Mouse (Mus musculus): ENCODE results near the gene Tex21. TPM values are rescaled to one million over a fixed set of nuclear protein-coding genes. Genes with fewer than 3 reads are reported as not detected.

The Tex21 gene
- polyA plus RNA-seq, 1 experiment from 2014 or later = not detected

- peaks cover 65% of the 10 kb centered on the region for H3K36me3 ChIP-seq (replicated peaks)
- no peak overlapping the region for H3K4me3 ChIP-seq
- 88% methylated on average over 10 of the region's 10 CpGs for WGBS
- H3K27ac ChIP-seq (replicated peaks) = no peak overlapping the region
- H3K9me3 ChIP-seq = no peaks in the 10 kb centered on the region
- no peaks in the 10 kb centered on the region for H3K27me3 ChIP-seq (replicated peaks; ENCODE audit: low read depth, poor library complexity, severe bottlenecking)
- no peak for DNase-seq (ENCODE audit: low spot score)
- H3K4me1 ChIP-seq = no peaks in the 10 kb centered on the region
Measured at GRCm38 (mm10) chr12:76272610-76273524, 26.3 kb upstream of the Tex21 start.

- H3K27me3 ChIP-seq (replicated peaks; ENCODE audit: low read depth, poor library complexity, severe bottlenecking) = no peaks in the 10 kb centered on the region
- WGBS = 89% methylated on average over 6 of the region's 6 CpGs
- H3K27ac ChIP-seq (replicated peaks) = no peak overlapping the region
- no peak for DNase-seq (ENCODE audit: low spot score)
- H3K9me3 ChIP-seq = no peaks in the 10 kb centered on the region
- H3K4me3 ChIP-seq = no peak overlapping the region
- peaks cover 58% of the 10 kb centered on the region for H3K36me3 ChIP-seq (replicated peaks)
- H3K4me1 ChIP-seq = no peaks in the 10 kb centered on the region
Measured at GRCm38 (mm10) chr12:76271516-76271915, 25.0 kb upstream of the Tex21 start.

DNA sequence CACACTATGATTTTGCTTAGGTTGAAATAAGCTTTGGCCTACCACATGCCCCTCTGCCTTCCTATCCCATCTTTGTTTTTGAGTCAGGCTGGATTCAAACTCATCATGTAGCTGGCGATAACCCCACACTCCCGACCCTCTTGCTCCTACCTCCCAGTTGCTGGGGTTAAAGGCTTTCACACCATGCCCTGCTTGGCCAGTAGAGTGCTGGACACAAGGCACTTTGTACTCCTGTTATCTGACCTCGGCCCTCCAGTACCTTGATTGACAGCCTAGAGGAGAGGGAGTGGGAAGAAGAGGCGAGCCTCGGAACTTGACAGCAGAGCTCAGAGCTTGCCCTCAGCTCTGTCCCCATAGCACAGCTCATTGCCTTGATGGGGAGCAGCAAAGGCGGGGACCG lies 22.6 kb upstream of the Tex21 start:
- no peak for DNase-seq (ENCODE audit: low spot score)
- H3K9me3 ChIP-seq = no peaks in the 10 kb centered on the region
- H3K27me3 ChIP-seq (replicated peaks; ENCODE audit: low read depth, poor library complexity, severe bottlenecking) = no peaks in the 10 kb centered on the region
- H3K27ac ChIP-seq (replicated peaks) = no peak overlapping the region
- no peak overlapping the region for H3K4me3 ChIP-seq
- peaks cover 60% of the 10 kb centered on the region for H3K36me3 ChIP-seq (replicated peaks)
- 65% methylated on average over 7 of the region's 7 CpGs for WGBS
- H3K4me1 ChIP-seq = no peaks in the 10 kb centered on the region

GRCm38 (mm10) chr12:76268686-76269085 lies 22.1 kb upstream of the Tex21 start:
- Histone ChIP-seq H3K36me3 (replicated peaks) (peaks cover 55% of the 10 kb centered on the region), H3K4me1 (peaks cover 3% of the 10 kb centered on the region; the same call in 1 of the 2 replicates), H3K9me3 (no peaks in the 10 kb centered on the region), H3K27me3 (replicated peaks; ENCODE audit: low read depth, poor library complexity, severe bottlenecking) (no peaks in the 10 kb centered on the region), H3K27ac (replicated peaks) (no peak overlapping the region), H3K4me3 (no peak overlapping the region)
- DNase-seq (ENCODE audit: low spot score) = no peak
- 88% methylated on average over 10 of the region's 10 CpGs for WGBS

DNA sequence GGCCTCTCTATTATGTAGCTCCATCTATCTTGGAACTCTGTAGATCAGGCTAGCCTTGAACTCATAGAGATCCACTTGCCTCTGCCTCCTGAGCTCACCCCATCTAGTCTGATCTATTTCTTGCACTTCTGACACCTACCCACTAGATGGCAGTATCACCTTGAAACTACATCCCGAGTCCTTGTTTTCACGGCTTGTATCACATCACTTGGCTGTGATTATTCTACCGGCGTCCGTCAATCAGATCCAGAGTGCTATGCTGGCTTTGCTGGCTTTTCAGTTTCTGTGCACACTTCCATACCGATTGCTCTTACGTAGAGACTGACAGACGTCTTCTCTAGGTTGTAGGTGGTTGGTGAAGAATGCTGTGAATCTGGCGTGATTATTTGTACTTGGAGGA lies 20.3 kb upstream of the Tex21 start:
- Histone ChIP-seq H3K9me3 (no peaks in the 10 kb centered on the region), H3K4me1 (peaks cover 5% of the 10 kb centered on the region; the same call in 1 of the 2 replicates), H3K4me3 (no peak overlapping the region), H3K27me3 (replicated peaks; ENCODE audit: low read depth, poor library complexity, severe bottlenecking) (no peaks in the 10 kb centered on the region), H3K36me3 (replicated peaks) (peaks cover 41% of the 10 kb centered on the region), H3K27ac (replicated peaks) (no peak overlapping the region)
- WGBS = 80% methylated on average over 9 of the region's 9 CpGs
- peak; percentile 17 for DNase-seq (ENCODE audit: low spot score)

DNA sequence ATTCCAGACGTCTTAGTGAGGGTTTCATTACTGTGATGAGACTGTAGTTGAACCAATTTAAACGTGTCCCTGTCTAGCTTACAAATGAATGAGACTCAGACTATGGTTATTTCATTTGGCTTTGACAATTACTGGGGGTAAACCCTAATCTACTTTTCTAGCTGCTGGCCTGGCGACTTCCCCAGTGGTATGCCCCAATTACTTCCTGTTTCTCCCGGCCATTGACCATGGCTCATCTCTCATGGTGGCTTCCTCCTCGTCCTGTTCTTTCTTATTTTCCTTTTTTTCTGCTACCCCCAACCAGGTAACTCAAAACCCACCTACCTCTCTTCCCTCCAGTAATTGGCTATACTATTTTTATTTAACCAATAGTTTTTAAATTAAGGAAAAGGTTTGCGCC lies 18.5 kb upstream of the Tex21 start:
- 75% methylated on average over 6 of the region's 6 CpGs for WGBS
- no peaks in the 10 kb centered on the region for H3K27me3 ChIP-seq (replicated peaks; ENCODE audit: low read depth, poor library complexity, severe bottlenecking)
- peaks cover 27% of the 10 kb centered on the region for H3K36me3 ChIP-seq (replicated peaks)
- no peak overlapping the region for H3K4me3 ChIP-seq
- H3K9me3 ChIP-seq = no peaks in the 10 kb centered on the region
- no peak overlapping the region for H3K27ac ChIP-seq (replicated peaks)
- no peak for DNase-seq (ENCODE audit: low spot score)
- peaks cover 5% of the 10 kb centered on the region; the same call in 1 of the 2 replicates for H3K4me1 ChIP-seq

DNA sequence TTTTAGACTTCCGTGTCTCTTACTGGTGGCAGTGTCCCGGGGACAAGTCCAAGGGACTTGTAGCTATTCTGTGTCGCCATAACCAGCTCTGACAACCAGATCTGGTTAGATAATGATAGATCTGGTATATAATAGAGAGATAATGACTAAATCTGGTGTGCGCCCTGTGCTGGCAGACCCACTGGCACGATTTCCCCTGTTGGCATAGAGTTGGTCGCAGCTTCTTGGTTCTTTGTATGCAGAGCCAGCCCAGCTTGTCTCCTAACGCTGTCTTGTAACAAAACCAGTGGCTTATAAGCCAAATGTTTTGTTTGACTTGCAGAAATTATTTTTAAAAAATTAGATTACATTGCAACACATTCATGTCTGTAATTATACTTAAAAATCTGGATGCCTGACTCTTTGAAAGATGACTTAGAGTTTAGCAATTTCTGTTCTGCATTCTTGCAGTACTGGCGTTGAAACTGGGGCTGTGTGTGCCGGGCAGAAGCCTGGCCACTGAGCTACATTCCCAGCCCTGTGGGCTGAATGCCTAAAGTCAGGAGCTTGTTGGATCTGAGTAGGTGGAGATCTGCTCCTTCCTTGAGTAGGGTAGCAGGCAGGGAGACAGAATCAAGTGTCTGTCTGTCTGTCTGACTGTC lies 17.9 kb upstream of the Tex21 start:
- Histone ChIP-seq H3K27ac (replicated peaks) (no peak overlapping the region), H3K4me3 (no peak overlapping the region), H3K4me1 (peaks cover 5% of the 10 kb centered on the region; the same call in 1 of the 2 replicates), H3K9me3 (no peaks in the 10 kb centered on the region), H3K36me3 (replicated peaks) (peaks cover 27% of the 10 kb centered on the region), H3K27me3 (replicated peaks; ENCODE audit: low read depth, poor library complexity, severe bottlenecking) (no peaks in the 10 kb centered on the region)
- WGBS = 89% methylated on average over 9 of the region's 9 CpGs
- no peak for DNase-seq (ENCODE audit: low spot score)

DNA sequence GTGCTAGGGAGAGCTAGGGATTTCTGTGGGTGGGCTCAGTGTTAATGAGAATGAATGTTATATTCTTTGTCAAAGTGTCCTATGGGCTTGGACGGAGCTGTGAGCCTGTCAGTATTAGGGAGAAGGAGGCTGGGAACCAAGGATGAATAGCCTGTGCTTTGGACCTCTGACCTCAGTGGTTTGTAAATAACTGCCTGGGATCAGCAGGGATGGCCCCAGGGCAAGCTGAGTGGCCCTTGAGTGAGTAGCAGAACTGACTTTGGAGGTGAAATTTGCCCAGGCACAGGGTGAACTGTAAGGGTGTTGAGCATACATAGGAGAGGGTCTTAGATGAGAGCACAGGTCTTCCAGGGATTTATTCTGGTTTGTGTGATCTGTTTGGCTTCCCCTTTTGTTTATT lies 17.3 kb upstream of the Tex21 start:
- H3K4me1 ChIP-seq = peaks cover 5% of the 10 kb centered on the region; the same call in 1 of the 2 replicates
- 31% methylated on average over 1 of the region's 1 CpGs for WGBS
- H3K27ac ChIP-seq (replicated peaks) = no peak overlapping the region
- DNase-seq (ENCODE audit: low spot score) = no peak
- no peaks in the 10 kb centered on the region for H3K27me3 ChIP-seq (replicated peaks; ENCODE audit: low read depth, poor library complexity, severe bottlenecking)
- no peak overlapping the region for H3K4me3 ChIP-seq
- no peaks in the 10 kb centered on the region for H3K9me3 ChIP-seq
- peaks cover 23% of the 10 kb centered on the region for H3K36me3 ChIP-seq (replicated peaks)

DNA sequence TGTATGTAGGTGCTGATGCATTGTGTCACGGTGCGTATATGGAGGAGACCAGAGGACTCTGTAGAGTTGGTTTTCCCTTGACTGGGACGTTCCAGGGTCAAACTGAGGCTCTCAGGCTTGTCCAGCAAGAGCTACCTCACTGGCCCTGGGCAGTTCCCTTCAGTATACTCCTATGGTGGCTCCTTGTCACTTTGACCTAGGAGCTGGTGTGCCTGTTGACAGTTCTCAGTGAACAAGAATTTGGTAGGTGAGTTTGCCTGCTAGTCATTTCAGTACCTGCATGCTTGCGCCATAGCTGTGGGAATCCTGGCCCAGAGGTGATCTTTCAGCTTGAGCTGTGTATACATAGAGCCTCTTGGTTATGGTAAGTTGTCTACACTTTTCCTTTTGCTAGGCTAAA lies 16.4 kb upstream of the Tex21 start:
- 94% methylated on average over 4 of the region's 4 CpGs for WGBS
- no peak overlapping the region for H3K4me3 ChIP-seq
- peaks cover 18% of the 10 kb centered on the region for H3K36me3 ChIP-seq (replicated peaks)
- H3K9me3 ChIP-seq = no peaks in the 10 kb centered on the region
- H3K27ac ChIP-seq (replicated peaks) = no peak overlapping the region
- H3K4me1 ChIP-seq = peaks cover 5% of the 10 kb centered on the region; the same call in 1 of the 2 replicates
- H3K27me3 ChIP-seq (replicated peaks; ENCODE audit: low read depth, poor library complexity, severe bottlenecking) = no peaks in the 10 kb centered on the region
- no peak for DNase-seq (ENCODE audit: low spot score)

GRCm38 (mm10) chr12:76261556-76261955 lies 15.0 kb upstream of the Tex21 start:
- Histone ChIP-seq H3K27ac (replicated peaks) (no peak overlapping the region), H3K4me3 (no peak overlapping the region), H3K9me3 (no peaks in the 10 kb centered on the region), H3K4me1 (peaks cover 12% of the 10 kb centered on the region), H3K27me3 (replicated peaks; ENCODE audit: low read depth, poor library complexity, severe bottlenecking) (no peaks in the 10 kb centered on the region), H3K36me3 (replicated peaks) (peaks cover 13% of the 10 kb centered on the region)
- 89% methylated on average over 4 of the region's 4 CpGs for WGBS
- no peak for DNase-seq (ENCODE audit: low spot score)

DNA sequence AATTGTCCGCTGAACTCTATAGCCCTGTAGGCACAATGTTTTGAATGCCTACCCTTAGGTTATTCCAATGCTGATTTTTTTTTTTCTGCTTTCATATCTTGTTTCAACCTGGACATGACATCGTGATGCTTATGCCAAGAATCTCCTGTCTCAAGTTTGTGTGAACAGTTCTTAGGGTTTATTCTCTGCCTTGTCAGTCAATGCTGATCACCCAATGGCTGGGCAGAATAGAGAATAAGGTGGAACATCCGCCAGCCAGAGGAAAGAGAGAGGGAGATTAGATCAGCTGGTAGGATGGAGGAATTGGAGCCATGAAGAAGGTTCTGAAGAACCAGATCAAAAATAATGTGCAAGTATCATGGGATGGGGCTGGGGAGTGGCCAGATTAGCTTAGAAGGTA lies 14.1 kb upstream of the Tex21 start:
- peaks cover 4% of the 10 kb centered on the region for H3K36me3 ChIP-seq (replicated peaks)
- H3K9me3 ChIP-seq = no peaks in the 10 kb centered on the region
- H3K27ac ChIP-seq (replicated peaks) = no peak overlapping the region
- H3K27me3 ChIP-seq (replicated peaks; ENCODE audit: low read depth, poor library complexity, severe bottlenecking) = no peaks in the 10 kb centered on the region
- DNase-seq (ENCODE audit: low spot score) = no peak
- WGBS = 88% methylated on average over 3 of the region's 3 CpGs
- peaks cover 21% of the 10 kb centered on the region for H3K4me1 ChIP-seq
- no peak overlapping the region for H3K4me3 ChIP-seq

DNA sequence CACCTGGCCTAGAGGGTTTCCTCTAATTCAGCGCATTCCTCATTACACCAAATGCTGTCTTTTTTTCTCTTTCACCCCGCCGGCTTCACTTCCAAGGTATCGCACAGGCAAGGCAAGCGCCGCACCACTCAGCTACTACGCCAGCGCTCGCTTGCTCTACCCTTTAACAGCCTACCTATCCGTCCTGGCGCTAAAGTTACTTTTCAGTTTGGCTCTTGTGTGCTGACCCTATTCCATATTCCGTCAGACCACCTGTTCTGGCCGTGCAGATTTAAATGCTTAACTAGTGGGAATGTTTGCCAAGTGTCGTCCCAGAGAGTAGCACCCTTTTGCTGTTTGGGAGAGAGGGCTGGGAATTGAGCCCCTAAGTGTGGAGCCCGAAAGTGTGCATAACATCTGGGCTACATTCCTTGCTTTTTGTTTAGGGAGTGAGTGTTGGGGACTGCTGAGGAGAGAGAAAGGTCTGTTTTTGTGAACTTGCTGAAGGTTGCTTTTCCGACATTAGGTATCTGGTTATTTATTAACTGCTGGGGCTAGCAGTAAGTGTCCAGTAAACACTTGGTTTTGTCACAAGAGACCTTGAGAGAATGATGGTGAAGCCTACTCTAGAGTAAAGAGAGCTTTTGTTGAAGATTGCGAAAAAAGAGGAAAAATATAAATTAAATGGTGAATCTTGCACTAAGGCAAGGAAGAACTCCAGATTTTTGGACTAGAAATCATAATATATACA lies 9.7 kb upstream of the Tex21 start:
- no peaks in the 10 kb centered on the region for H3K9me3 ChIP-seq
- H3K36me3 ChIP-seq (replicated peaks) = no peaks in the 10 kb centered on the region
- 7% methylated on average over 17 of the region's 17 CpGs for WGBS
- no peaks in the 10 kb centered on the region for H3K27me3 ChIP-seq (replicated peaks; ENCODE audit: low read depth, poor library complexity, severe bottlenecking)
- H3K4me3 ChIP-seq = peak overlapping the region; percentile 82
- peaks cover 30% of the 10 kb centered on the region for H3K4me1 ChIP-seq
- H3K27ac ChIP-seq (replicated peaks) = peak overlapping the region; percentile 91
- DNase-seq (ENCODE audit: low spot score) = peak; percentile 46

Data from embryonic facial prominence, embryonic 10.5 days (tissue).